Mouse (Mus musculus) C2C12 (cell line): ENCODE results near the gene Ube3c. TPM values are rescaled to one million over a fixed set of nuclear protein-coding genes. Genes with fewer than 3 reads are reported as not detected.

ENCODE experiments used
- H3K27me3 ChIP-seq: one replicate; pipeline ENCODE4 v1.6.1; 2011; ENCODE audit not compliant: control insufficient read depth, insufficient read depth, insufficient read length
- H3K36me3 ChIP-seq: one replicate; pipeline ENCODE4 v1.6.1; 2011; ENCODE audit not compliant: control insufficient read depth, insufficient read depth
- H3K4me3 ChIP-seq: one replicate; pipeline ENCODE4 v1.5.1; 2011; ENCODE audit warnings: mild to moderate bottlenecking, control low read depth; ENCODE audit not compliant: poor library complexity, insufficient read depth, severe bottlenecking
- H3K79me2 ChIP-seq: one replicate; pipeline ENCODE4 v1.6.1; 2011; ENCODE audit not compliant: control insufficient read depth, insufficient read depth
- H3K79me3 ChIP-seq: one replicate; pipeline ENCODE4 v1.6.1; 2011; ENCODE audit warnings: low read depth, control low read depth
- H3ac ChIP-seq: one replicate; pipeline ENCODE3; 2011; ENCODE audit warnings: low read depth; ENCODE audit not compliant: control insufficient read depth, insufficient read length
- CEBPB ChIP-seq: IDR thresholded peaks from one replicate; pipeline ENCODE4 v1.6.1; 2011; ENCODE audit warnings: low read depth, mild to moderate bottlenecking, control low read depth, moderate library complexity
- CTCF ChIP-seq: IDR thresholded peaks from one replicate; pipeline ENCODE4 v1.5.1; 2011; ENCODE audit not compliant: control insufficient read depth, insufficient read depth, insufficient read length
- FOSL1 ChIP-seq: IDR thresholded peaks from one replicate; pipeline ENCODE4 v1.8.0; 2011; ENCODE audit warnings: mild to moderate bottlenecking, low read length; ENCODE audit not compliant: poor library complexity, insufficient read depth, severe bottlenecking
- MAX ChIP-seq: IDR thresholded peaks from one replicate; pipeline ENCODE4 v1.6.1; 2011; ENCODE audit warnings: mild to moderate bottlenecking, control low read depth
- MYOD1 ChIP-seq: IDR thresholded peaks from one replicate; pipeline ENCODE4 v1.6.1; 2011; ENCODE audit warnings: low read depth; ENCODE audit not compliant: control insufficient read depth, insufficient read length
- MYOG ChIP-seq: IDR thresholded peaks from one replicate; pipeline ENCODE4 v1.6.1; 2011; ENCODE audit not compliant: control insufficient read depth, insufficient read length; ENCODE audit errors: extremely low read depth
- USF1 ChIP-seq: IDR thresholded peaks from one replicate; pipeline ENCODE4 v1.6.1; 2011; ENCODE audit warnings: low read depth, mild to moderate bottlenecking, control low read depth, moderate library complexity
- polyA plus RNA-seq: library from polyadenylated mRNA; unstranded; fragments of >200 nt; fragmentation: generic; extraction: Trizol; gene quantifications from one replicate; pipeline ENCODE4 v1.2.1, GENCODE M21; 2012; ENCODE audit warnings: missing spikeins

Gene Ube3c
- polyA plus RNA-seq, 1 experiment: 26.6 TPM

DNA sequence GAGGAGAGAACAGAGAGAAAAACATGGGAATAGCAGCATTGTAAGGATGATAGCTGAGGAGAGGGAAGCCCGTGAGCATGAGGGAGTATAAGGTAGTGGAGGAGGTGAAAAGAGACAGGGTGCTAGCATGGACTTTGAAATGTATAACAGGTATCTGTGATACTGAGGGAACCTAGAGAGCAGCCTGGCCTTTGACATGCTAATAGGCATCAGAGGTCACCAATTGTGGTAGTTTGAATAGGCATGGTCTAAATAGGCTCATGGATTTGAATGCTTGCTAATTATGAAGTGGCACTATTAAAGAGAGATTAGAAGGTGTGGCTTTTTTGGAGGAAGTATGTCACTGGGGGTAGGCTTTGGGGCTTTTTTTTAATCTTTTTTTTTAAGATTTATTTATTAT is 143.9 kb downstream of the Ube3c start:
- no peak for TF ChIP-seq CEBPB
- no peak for TF ChIP-seq CTCF
- no peak for TF ChIP-seq USF1
- no peak for TF ChIP-seq MYOD1
- no peak for TF ChIP-seq MAX
- TF ChIP-seq MYOG: no peak
- TF ChIP-seq FOSL1: no peak
- H3K4me3 ChIP-seq: no peak overlapping the region

DNA sequence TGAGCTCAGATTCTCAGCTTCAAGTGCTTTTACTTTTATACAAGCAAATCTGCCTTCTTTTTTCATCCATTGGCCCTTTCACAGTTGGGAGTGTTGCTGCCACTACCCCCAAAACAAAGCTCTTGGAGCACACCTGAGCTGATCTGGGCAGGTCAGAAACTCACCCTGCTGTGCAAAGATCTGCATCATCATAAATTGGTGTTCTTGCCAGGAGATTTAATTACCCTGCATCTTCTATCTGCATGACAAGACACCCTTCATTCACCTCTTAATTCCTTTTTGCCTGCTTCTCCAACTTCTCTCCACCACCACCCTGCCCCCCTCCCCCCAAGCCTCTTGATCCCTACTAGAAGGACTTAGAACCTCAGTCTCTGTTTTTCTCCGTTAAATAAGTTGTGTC is 152.1 kb downstream of the Ube3c start:
- H3ac ChIP-seq: no peak overlapping the region
- no peaks in the 10 kb centered on the region for H3K36me3 ChIP-seq
- TF ChIP-seq CEBPB (no peak), MYOG (no peak), FOSL1 (no peak), MAX (no peak)
- no peaks in the 10 kb centered on the region for H3K27me3 ChIP-seq
- no peaks in the 10 kb centered on the region for H3K79me2 ChIP-seq
- H3K4me3 ChIP-seq: no peak overlapping the region
- H3K79me3 ChIP-seq: no peaks in the 10 kb centered on the region

More for the DNA sequence above, 143.9 kb downstream of the Ube3c start:
- H3K79me2 ChIP-seq: no peaks in the 10 kb centered on the region
- H3K79me3 ChIP-seq: no peaks in the 10 kb centered on the region
- no peak overlapping the region for H3ac ChIP-seq
- H3K27me3 ChIP-seq: no peaks in the 10 kb centered on the region
- no peaks in the 10 kb centered on the region for H3K36me3 ChIP-seq

DNA sequence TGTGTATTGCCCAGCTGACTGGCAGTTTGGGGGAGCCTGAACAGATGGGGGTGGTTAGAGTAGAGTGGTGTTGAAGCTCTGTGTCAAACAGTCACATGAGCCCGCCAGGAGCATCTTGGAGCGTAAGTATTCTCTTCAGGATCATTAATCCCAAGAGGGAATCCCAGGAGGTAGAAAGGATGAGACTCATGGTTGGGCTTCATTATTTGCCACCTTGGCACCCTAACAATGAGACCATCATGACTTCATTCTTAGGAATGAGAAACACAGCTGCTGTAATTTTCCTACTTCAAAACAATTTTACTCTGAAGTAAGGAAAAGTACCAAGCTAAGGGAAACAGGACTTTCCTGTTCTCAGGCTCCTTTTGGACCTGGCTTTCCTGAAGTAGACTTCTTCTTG is 156.3 kb downstream of the Ube3c start:
- Histone ChIP-seq H3K36me3 (no peaks in the 10 kb centered on the region), H3K27me3 (no peaks in the 10 kb centered on the region), H3K79me3 (no peaks in the 10 kb centered on the region), H3K79me2 (no peaks in the 10 kb centered on the region), H3K4me3 (no peak overlapping the region), H3ac (no peak overlapping the region)
- TF ChIP-seq FOSL1 (no peak), CTCF (no peak), CEBPB (no peak), MYOG (no peak), MAX (no peak), USF1 (no peak), MYOD1 (no peak)

Other genes starting within 250 kb of the Ube3c start
- gene Lmbr1, start 190.9 kb upstream of the Ube3c start, polyA plus RNA-seq: 1.8 TPM
- 13.5 TPM for gene Nom1, start 134.6 kb upstream of the Ube3c start, polyA plus RNA-seq
- gene Mnx1, start 90.8 kb upstream of the Ube3c start, polyA plus RNA-seq: not detected
- 79.7 TPM for gene Dnajb6, start 166.4 kb downstream of the Ube3c start, polyA plus RNA-seq
- 0.35 TPM for gene Gm5129, start 166.7 kb downstream of the Ube3c start, polyA plus RNA-seq